Mouse (Mus musculus) heart, embryonic 14.5 days (tissue): ENCODE results near the gene Pam. TPM values are rescaled to one million over a fixed set of nuclear protein-coding genes. Genes with fewer than 3 reads are reported as not detected.
A peak's percentile ranks its signal among the peaks of the same experiment; 100 is the strongest.
"Not testable (repeated sequence)": the region's sequence is repeated elsewhere in the genome, so short reads cannot be mapped to it uniquely, and the experiment has no call there.

Source experiments
- ATAC-seq: fragments of 200-750 bp; cut with Nextera tagmentation; 2 replicates; pipeline ENCODE4 v1.8.0; 2017; ENCODE audit warnings: low read depth, moderate TSS enrichment; ENCODE audit not compliant: insufficient number of reproducible peaks, insufficient read depth, low FRiP score
- H3K27ac ChIP-seq, 2 experiments: fragments of 200-500 bp in 1 of 2; fragments of 300-500 bp in 1 of 2; sonication (generic) in 1 of 2; replicated peaks in 1 of 2; 2 replicates each; pipeline ENCODE4 v1.5.1; 2012 to 2014; ENCODE audit warnings: low read depth in 2 of 2, low read length in 2 of 2, control low read depth in 1 of 2, mild to moderate bottlenecking in 1 of 2, mixed read lengths in 1 of 2; ENCODE audit not compliant: control insufficient read depth in 1 of 2, insufficient read depth in 1 of 2
- H3K27me3 ChIP-seq: fragments of 300-500 bp; sonication (generic); 2 replicates; pipeline ENCODE4 v1.6.1; 2014; ENCODE audit warnings: mild to moderate bottlenecking, low read length, control low read depth; ENCODE audit not compliant: control insufficient read depth, insufficient read depth
- H3K36me3 ChIP-seq: fragments of 300-500 bp; sonication (generic); 2 replicates; pipeline ENCODE4 v1.6.1; 2014; ENCODE audit warnings: mild to moderate bottlenecking, control low read depth, low read length, mixed read lengths; ENCODE audit not compliant: control insufficient read depth, insufficient read depth
- H3K4me1 ChIP-seq, 2 experiments: fragments of 200-500 bp in 1 of 2; fragments of 300-500 bp in 1 of 2; sonication (generic) in 1 of 2; 2 replicates each; pipeline ENCODE4 v1.6.1; 2012 to 2014; ENCODE audit warnings: low read length in 2 of 2, control low read depth in 1 of 2, mixed read lengths in 1 of 2; ENCODE audit not compliant: control insufficient read depth in 2 of 2, insufficient read depth in 2 of 2
- H3K4me2 ChIP-seq: fragments of 300-500 bp; sonication (generic); 2 replicates; pipeline ENCODE4 v1.6.1; 2014; ENCODE audit warnings: mild to moderate bottlenecking, low read length
- H3K4me3 ChIP-seq, 2 experiments: fragments of 200-500 bp in 1 of 2; fragments of 300-500 bp in 1 of 2; sonication (generic) in 1 of 2; 2 replicates each; pipeline ENCODE4 v1.5.1; 2012 to 2014; ENCODE audit warnings: low read length in 2 of 2, mild to moderate bottlenecking in 2 of 2, control low read depth in 1 of 2, low read depth in 1 of 2, moderate library complexity in 1 of 2; ENCODE audit not compliant: control insufficient read depth in 1 of 2, insufficient read depth in 1 of 2
- H3K9ac ChIP-seq: fragments of 300-500 bp; sonication (generic); 2 replicates; pipeline ENCODE4 v1.6.1; 2014; ENCODE audit warnings: mild to moderate bottlenecking, low read length
- H3K9me3 ChIP-seq: fragments of 300-500 bp; sonication (generic); 2 replicates; pipeline ENCODE4 v1.6.1; 2016; ENCODE audit warnings: low read length, control low read depth; ENCODE audit not compliant: control insufficient read depth
- WGBS: fragments of 180-500 bp; shearing (Covaris S2); extraction: QIAGEN DNeasy Blood & Tissue Kit; methylation state at CpG from one replicate; pipeline ENCODE4 v1.1.7; 2014; 5-methylcytosine and 5-hydroxymethylcytosine counted together
- polyA plus RNA-seq: library from polyadenylated mRNA; unstranded; fragments of >200 nt; fragmentation: Nextera tagmentation; extraction: Ambion mirVana; gene quantifications from 2 replicates; pipeline ENCODE4 v1.2.1, GENCODE M21; 2014

Pam gene
- polyA plus RNA-seq, 1 experiment from 2014 or later = 671 TPM

DNA sequence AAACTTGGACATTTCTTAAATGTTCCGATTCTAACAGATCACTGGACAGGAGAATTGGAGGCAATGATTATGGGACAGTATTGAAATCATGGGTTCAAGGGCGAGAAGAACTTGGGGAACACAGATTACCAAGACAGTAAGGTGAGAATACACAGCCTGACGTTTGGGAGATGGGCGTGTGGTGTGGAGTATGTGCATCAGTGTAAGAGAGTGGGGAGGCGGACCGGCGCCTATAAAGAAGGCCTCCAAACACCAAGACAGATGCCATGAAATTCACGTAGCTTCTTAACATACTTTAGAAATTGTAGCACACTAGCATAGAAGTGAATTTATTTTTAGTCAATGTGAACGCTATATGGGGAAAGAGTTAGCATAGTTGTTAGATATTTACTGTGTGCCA lies 76.5 kb downstream of the Pam start:
- Histone ChIP-seq H3K36me3 (no peaks in the 10 kb centered on the region), H3K9me3 (no peaks in the 10 kb centered on the region), H3K4me1 (no peaks in the 10 kb centered on the region), H3K27me3 (no peaks in the 10 kb centered on the region), H3K9ac (no peak overlapping the region), H3K4me2 (no peak overlapping the region), H3K27ac (no peak overlapping the region), H3K4me3 (no peak overlapping the region)
- ATAC-seq = no peak
- 87% methylated on average over 9 of the region's 9 CpGs for WGBS

DNA sequence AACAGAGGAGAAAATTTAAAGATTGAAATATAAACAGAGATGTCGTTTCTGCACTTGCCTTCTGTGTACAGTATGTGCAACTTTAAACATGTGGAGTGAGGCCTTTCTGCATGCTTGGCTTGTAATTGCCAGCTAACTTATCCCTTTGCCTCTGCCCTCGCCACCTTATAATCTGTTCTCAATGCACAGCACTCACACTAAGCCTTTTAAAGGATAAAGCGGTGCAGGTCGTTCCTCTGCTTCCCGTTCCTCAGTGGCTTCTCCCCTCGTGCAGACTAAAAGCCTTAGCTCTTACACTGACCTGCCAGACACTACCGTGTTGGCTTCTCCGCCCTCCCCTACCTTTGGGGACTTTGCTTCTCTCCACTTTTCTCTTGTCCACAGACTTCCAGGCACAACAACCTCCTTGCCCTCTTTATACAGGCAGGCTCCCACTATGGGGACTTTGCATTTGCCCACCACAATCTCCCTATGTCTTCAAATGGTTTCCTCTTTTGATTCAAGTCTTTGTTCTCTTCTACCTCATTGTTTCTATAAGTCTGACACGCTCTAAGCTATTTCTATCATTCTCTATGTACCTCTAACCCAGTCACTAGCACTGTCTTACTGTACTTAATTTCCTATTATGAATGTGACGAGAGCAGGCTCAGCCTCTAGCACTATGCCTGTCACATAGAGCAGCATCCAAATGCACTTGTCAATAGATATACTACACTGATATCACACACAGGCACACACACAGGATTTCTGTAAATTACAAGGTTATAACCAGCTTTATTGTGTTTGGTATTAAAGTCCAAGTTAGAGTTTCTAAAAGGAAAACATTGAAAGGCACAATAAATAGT lies 79.2 kb downstream of the Pam start:
- 59% methylated on average over 10 of the region's 10 CpGs for WGBS
- Histone ChIP-seq H3K9ac (no peak overlapping the region), H3K4me1 (no peaks in the 10 kb centered on the region), H3K4me3 (no peak overlapping the region), H3K27ac (no peak overlapping the region), H3K9me3 (no peaks in the 10 kb centered on the region), H3K4me2 (no peak overlapping the region), H3K27me3 (no peaks in the 10 kb centered on the region), H3K36me3 (no peaks in the 10 kb centered on the region)
- no peak for ATAC-seq

- no peak overlapping the region for H3K27ac ChIP-seq
- no peaks in the 10 kb centered on the region for H3K27me3 ChIP-seq
- H3K4me1 ChIP-seq = no peaks in the 10 kb centered on the region
- ATAC-seq = no peak
- no peaks in the 10 kb centered on the region for H3K9me3 ChIP-seq
- H3K4me2 ChIP-seq = no peak overlapping the region
- 88% methylated on average over 4 of the region's 4 CpGs for WGBS
- no peak overlapping the region for H3K9ac ChIP-seq
- no peak overlapping the region for H3K4me3 ChIP-seq
- H3K36me3 ChIP-seq = no peaks in the 10 kb centered on the region
Observed at GRCm38 (mm10) chr1:98015564-98015963, 79.9 kb downstream of the Pam start.

- Histone ChIP-seq H3K27me3 (no peaks in the 10 kb centered on the region), H3K27ac (peak overlapping the region; percentile 32 to 37; a peak in 3 of 4 replicates), H3K9ac (no peak overlapping the region), H3K4me2 (peak overlapping the region; percentile 18; the same call in 1 of the 2 replicates), H3K4me3 (no peak overlapping the region), H3K36me3 (no peaks in the 10 kb centered on the region), H3K4me1 (peaks cover 5 to 25% of the 10 kb centered on the region in 2 experiments), H3K9me3 (no peaks in the 10 kb centered on the region)
- ATAC-seq = peak; percentile 64
- 53% methylated on average over 7 of the region's 7 CpGs for WGBS
Observed at GRCm38 (mm10) chr1:98002561-98003425, 92.7 kb downstream of the Pam start.

GRCm38 (mm10) chr1:97999465-97999864 lies 96.0 kb downstream of the Pam start:
- 73% methylated on average over 2 of the region's 2 CpGs for WGBS
- Histone ChIP-seq H3K36me3 (no peaks in the 10 kb centered on the region), H3K4me1 (peaks cover 5 to 25% of the 10 kb centered on the region in 2 experiments), H3K27me3 (no peaks in the 10 kb centered on the region), H3K4me3 (no peak overlapping the region), H3K9me3 (no peaks in the 10 kb centered on the region), H3K4me2 (no peak overlapping the region), H3K9ac (no peak overlapping the region), H3K27ac (no peak overlapping the region)
- no peak for ATAC-seq

GRCm38 (mm10) chr1:97998961-97999360 lies 96.5 kb downstream of the Pam start:
- not testable (repeated sequence) for H3K4me2 ChIP-seq, H3K27ac ChIP-seq, H3K27me3 ChIP-seq, H3K36me3 ChIP-seq, ATAC-seq, H3K9ac ChIP-seq, H3K4me3 ChIP-seq, H3K9me3 ChIP-seq
- 50% methylated on average over 5 of the region's 5 CpGs for WGBS
- peaks cover 5 to 25% of the 10 kb centered on the region in 2 experiments for H3K4me1 ChIP-seq

GRCm38 (mm10) chr1:97997088-97997487 lies 98.4 kb downstream of the Pam start:
- no peaks in the 10 kb centered on the region for H3K36me3 ChIP-seq
- H3K9me3 ChIP-seq = no peaks in the 10 kb centered on the region
- H3K27me3 ChIP-seq = no peaks in the 10 kb centered on the region
- H3K4me2 ChIP-seq = no peak overlapping the region
- H3K4me1 ChIP-seq = peaks cover 3 to 17% of the 10 kb centered on the region in 2 experiments
- WGBS = 82% methylated on average over 1 of the region's 1 CpGs
- H3K9ac ChIP-seq = no peak overlapping the region
- no peak overlapping the region for H3K4me3 ChIP-seq
- no peak for ATAC-seq
- no peak overlapping the region for H3K27ac ChIP-seq
